Mouse (Mus musculus) lung, adult 2 months (tissue): ENCODE measurements around the gene Olfr792. TPM values are rescaled to one million over a fixed set of nuclear protein-coding genes. Genes with fewer than 3 reads are reported as not detected.

Source experiments
- DNase-seq: peaks from one replicate; pipeline ENCODE4 v3.0.0; 2022
- H3K4me1 ChIP-seq: fragments of 200-500 bp; 2 replicates; pipeline ENCODE4 v1.6.1; 2011; ENCODE audit warnings: low read length; ENCODE audit not compliant: control insufficient read depth, insufficient read depth
- H3K4me3 ChIP-seq: fragments of 200-500 bp; replicated peaks from 2 replicates; pipeline ENCODE3; 2011; ENCODE audit warnings: low read depth, mild to moderate bottlenecking, control low read depth, low read length; ENCODE audit errors: extremely low read depth
- CTCF ChIP-seq: fragments of 200-500 bp; IDR thresholded peaks from 2 replicates; pipeline ENCODE4 v1.5.1; 2011; ENCODE audit warnings: mild to moderate bottlenecking, low read length, control low read depth; ENCODE audit not compliant: insufficient read depth
- POLR2A ChIP-seq: fragments of 200-500 bp; IDR thresholded peaks from 2 replicates; pipeline ENCODE4 v1.6.1; 2011; ENCODE audit warnings: low read depth, mild to moderate bottlenecking, control low read depth, low read length, borderline replicate concordance; ENCODE audit errors: extremely low read depth
- WGBS: fragments of 180-500 bp; shearing (Covaris S2); methylation state at CpG from one replicate; pipeline ENCODE4 v1.1.7; 2018; 5-methylcytosine and 5-hydroxymethylcytosine counted together
- polyA plus RNA-seq: library from polyadenylated mRNA; depleted of rRNA; stranded (reverse); fragments of >200 nt; gene quantifications from 2 replicates; pipeline ENCODE4 v1.2.3, GENCODE M21; 2012; rRNA removed

The Olfr792 gene
- polyA plus RNA-seq = not detected in 2 replicates

DNA sequence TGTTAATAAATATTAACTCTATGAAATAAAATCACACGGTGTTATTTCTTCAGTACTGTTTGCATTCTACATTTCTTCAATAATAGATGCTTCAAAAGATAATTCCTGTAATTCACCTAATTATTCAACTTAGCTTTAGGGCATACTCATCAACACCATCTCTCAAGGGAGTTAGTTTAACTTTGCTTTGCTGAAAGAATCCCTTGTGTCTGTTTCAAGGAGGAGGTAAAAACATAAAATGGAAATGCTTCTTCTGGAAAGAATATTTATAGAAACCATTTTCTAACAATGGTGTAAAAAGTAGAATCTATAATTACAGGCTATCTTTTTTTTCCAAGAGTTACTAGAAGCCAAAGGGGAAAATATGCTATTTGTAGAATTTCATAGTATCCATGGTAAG lies at the start of gene Olfr792:
TSS of gene Olfr792 (plus strand) at position 301 of the 400 bp plus-strand sequence.
- Histone ChIP-seq H3K4me1 (no peaks in the 10 kb centered on the region), H3K4me3 (no peak within 1 kb of the TSS)
- TF ChIP-seq POLR2A = no peak
- no peak for TF ChIP-seq CTCF
- 85% methylated on average over 1 of the region's 1 CpGs for WGBS
- no peak for DNase-seq

DNA sequence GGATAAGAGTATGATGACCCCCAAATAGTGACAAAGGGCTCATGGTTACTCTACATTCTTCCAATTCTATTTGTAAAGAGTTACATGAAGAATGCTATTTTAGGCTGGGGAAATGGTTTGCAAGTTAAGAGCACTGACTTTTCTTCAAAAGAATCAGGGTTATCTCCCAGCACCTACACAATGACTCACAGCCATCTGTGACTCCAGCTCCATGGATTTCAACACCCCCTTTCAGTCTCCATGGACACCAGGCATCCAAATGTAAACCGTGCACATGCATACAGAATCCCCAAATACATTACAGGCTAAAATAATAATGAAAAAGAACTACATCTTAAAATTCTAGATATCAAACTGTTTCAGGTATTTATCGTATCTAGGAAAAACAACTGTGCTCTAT lies 48.9 kb upstream of the Olfr792 start:
- 67% methylated on average over 2 of the region's 2 CpGs for WGBS
- TF ChIP-seq CTCF (no peak), POLR2A (no peak)
- Histone ChIP-seq H3K4me3 (no peak overlapping the region), H3K4me1 (no peaks in the 10 kb centered on the region)
- no peak for DNase-seq

DNA sequence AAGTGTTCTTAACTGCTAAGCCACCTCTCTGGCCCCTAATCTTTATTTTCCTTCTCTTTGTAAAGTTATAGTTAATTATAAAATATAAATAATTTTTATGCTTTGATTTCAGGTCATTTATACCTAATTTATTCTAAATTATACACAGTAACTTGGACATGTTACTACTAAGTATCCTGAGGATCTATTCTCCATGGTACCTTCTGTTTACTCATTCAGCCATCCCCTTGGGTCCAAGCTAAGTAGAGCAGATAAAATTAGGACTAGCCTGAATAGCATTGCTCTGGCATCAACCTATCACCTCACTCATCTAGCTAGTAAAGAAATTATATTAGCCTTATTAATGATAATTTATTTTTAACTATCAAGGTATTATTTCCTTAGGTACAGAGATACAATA lies 40.8 kb upstream of the Olfr792 start, which contains the start of gene Olfr790:
TSS of gene Olfr790 (plus strand) at position 301 of the 400 bp plus-strand sequence.
- Histone ChIP-seq H3K4me1 (no peaks in the 10 kb centered on the region), H3K4me3 (no peak within 1 kb of the TSS)
- no peak for DNase-seq
- TF ChIP-seq CTCF = no peak
- no peak for TF ChIP-seq POLR2A

GRCm38 (mm10) chr10:129521492-129521891 lies 17.5 kb upstream of the Olfr792 start, which contains the start of gene Olfr791:
Gene Olfr791 (plus strand): TSS chr10:129521792.
- Histone ChIP-seq H3K4me3 (no peak within 1 kb of the TSS), H3K4me1 (no peaks in the 10 kb centered on the region)
- no peak for TF ChIP-seq CTCF
- no peak for TF ChIP-seq POLR2A
- WGBS = 58% methylated on average over 3 of the region's 3 CpGs
- DNase-seq = no peak

DNA sequence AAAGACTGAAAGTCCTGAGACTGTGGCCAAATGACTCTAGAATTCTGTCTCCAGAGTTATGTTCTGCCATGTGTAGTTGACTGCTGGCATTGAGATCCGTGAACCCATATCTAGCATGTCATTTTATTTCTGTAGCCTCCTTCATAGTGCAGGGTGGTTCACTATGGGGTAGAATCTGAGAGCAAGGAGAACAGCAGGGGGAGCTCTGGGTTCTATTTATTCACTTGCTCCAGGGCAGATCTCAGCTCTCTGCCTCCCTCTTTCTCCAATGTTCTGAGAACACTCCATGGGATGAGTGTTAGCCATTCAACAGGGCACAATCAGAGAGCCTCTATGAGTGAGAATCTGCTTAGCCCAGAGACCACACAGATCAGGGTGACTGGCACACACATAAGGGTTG lies 10.4 kb downstream of the Olfr792 start:
- TF ChIP-seq CTCF (no peak), POLR2A (no peak)
- DNase-seq = no peak
- 33% methylated on average over 1 of the region's 1 CpGs for WGBS
- no peaks in the 10 kb centered on the region for H3K4me1 ChIP-seq
- H3K4me3 ChIP-seq = no peak overlapping the region

DNA sequence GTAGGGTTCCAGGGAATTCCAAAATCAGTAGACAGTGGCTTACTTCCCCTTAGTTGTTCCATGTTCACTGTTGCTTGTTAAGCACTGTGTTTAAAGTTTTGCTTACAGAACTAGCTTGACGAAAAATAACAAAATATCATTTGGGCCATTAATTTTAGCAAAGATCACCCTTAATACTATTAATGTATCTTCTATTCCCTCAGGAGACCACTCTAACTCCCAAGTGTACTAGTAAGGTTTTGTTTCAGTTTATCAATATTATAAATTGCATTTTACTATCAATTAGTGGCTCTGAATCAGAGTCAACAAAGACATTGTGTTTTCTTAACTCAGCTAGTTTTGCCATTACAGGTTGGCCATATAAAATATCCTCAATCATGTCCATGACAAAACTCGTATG lies 28.4 kb downstream of the Olfr792 start, which contains the start of gene Olfr794:
TSS of gene Olfr794 (plus strand) at position 301 of the 400 bp plus-strand sequence.
- 69% methylated on average over 2 of the region's 2 CpGs for WGBS

DNA sequence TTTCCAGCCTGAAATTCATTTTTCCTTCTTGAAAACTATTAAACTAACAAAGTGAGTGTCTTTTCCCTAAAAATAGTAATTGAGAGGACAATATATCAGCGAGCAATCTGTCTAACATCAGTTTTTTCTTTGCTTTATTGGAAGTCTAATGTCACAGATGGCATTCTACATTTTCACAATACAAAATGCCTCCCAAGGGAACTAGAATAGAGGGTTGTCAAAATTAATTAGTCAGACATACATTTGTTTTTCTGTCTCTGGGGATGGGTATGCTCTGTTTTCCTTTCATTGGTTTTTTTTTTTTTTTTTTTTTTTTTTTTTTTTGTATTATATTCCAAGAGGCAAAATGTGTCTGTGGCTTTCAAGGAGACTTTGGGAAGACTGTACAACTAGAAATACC lies 38.1 kb downstream of the Olfr792 start:
- DNase-seq = no peak
- Histone ChIP-seq H3K4me3 (no peak overlapping the region), H3K4me1 (no peaks in the 10 kb centered on the region)
- WGBS = 60% methylated on average over 1 of the region's 1 CpGs
- TF ChIP-seq POLR2A (no peak), CTCF (no peak)

More for the DNA sequence above, 28.4 kb downstream of the Olfr792 start, which contains the start of gene Olfr794:
- TF ChIP-seq POLR2A = no peak
- no peak for TF ChIP-seq CTCF
- Histone ChIP-seq H3K4me3 (no peak within 1 kb of the TSS), H3K4me1 (no peaks in the 10 kb centered on the region)
- DNase-seq = no peak

Other genes starting within 250 kb of the Olfr792 start
- gene Olfr780, start 221.0 kb upstream of the Olfr792 start, polyA plus RNA-seq = not detected in 2 replicates
- not detected in 2 replicates for gene Olfr781, start 210.3 kb upstream of the Olfr792 start, polyA plus RNA-seq
- not detected in 2 replicates for gene Olfr782, start 190.3 kb upstream of the Olfr792 start, polyA plus RNA-seq
- gene Olfr784, start 155.1 kb upstream of the Olfr792 start, polyA plus RNA-seq = 0.05 TPM in 1 of 2 replicates, not detected in the other
- not detected in 2 replicates for gene Olfr785, start 133.7 kb upstream of the Olfr792 start, polyA plus RNA-seq
- gene Olfr786, start 111.9 kb upstream of the Olfr792 start, polyA plus RNA-seq = not detected in 2 replicates
- not detected in 2 replicates for gene Olfr787, start 77.3 kb upstream of the Olfr792 start, polyA plus RNA-seq
- not detected in 2 replicates for gene Olfr788, start 68.2 kb upstream of the Olfr792 start, polyA plus RNA-seq
- gene Olfr789, start 54.4 kb upstream of the Olfr792 start, polyA plus RNA-seq = not detected in 2 replicates
- not detected in 2 replicates for gene Olfr790, start 40.7 kb upstream of the Olfr792 start, polyA plus RNA-seq
- not detected in 2 replicates for gene Olfr791, start 17.4 kb upstream of the Olfr792 start, polyA plus RNA-seq
- not detected in 2 replicates for gene Olfr794, start 28.5 kb downstream of the Olfr792 start, polyA plus RNA-seq
- gene Olfr796, start 73.4 kb downstream of the Olfr792 start, polyA plus RNA-seq = not detected in 2 replicates
- gene Olfr798, start 88.8 kb downstream of the Olfr792 start, polyA plus RNA-seq = not detected in 2 replicates
- not detected in 2 replicates for gene Olfr799, start 98.3 kb downstream of the Olfr792 start, polyA plus RNA-seq
- gene Olfr800, start 118.5 kb downstream of the Olfr792 start, polyA plus RNA-seq = not detected in 2 replicates
- gene Olfr801, start 134.7 kb downstream of the Olfr792 start, polyA plus RNA-seq = not detected in 2 replicates
- not detected in 2 replicates for gene Olfr802, start 149.0 kb downstream of the Olfr792 start, polyA plus RNA-seq
- not detected in 2 replicates for gene Olfr803, start 155.1 kb downstream of the Olfr792 start, polyA plus RNA-seq
- not detected in 2 replicates for gene Olfr804, start 164.0 kb downstream of the Olfr792 start, polyA plus RNA-seq
- gene Olfr805, start 190.2 kb downstream of the Olfr792 start, polyA plus RNA-seq = not detected in 2 replicates
- gene Olfr806, start 202.8 kb downstream of the Olfr792 start, polyA plus RNA-seq = not detected in 2 replicates
- not detected in 2 replicates for gene Olfr807, start 218.6 kb downstream of the Olfr792 start, polyA plus RNA-seq
- gene Olfr808, start 226.3 kb downstream of the Olfr792 start, polyA plus RNA-seq = not detected in 2 replicates
- gene Olfr809, start 235.5 kb downstream of the Olfr792 start, polyA plus RNA-seq = not detected in 2 replicates